Mouse (Mus musculus) midbrain, embryonic 16.5 days (tissue): ENCODE results near the gene Sec16a. TPM values are rescaled to one million over a fixed set of nuclear protein-coding genes. Genes with fewer than 3 reads are reported as not detected.

Experiments used
- ATAC-seq: fragments of 200-750 bp; cut with Nextera tagmentation; 2 replicates; pipeline ENCODE4 v1.8.0; 2017; ENCODE audit warnings: moderate TSS enrichment
- H3K27ac ChIP-seq: fragments of 300-500 bp; sonication (generic); 2 replicates; pipeline ENCODE4 v1.5.1; 2014; ENCODE audit warnings: mild to moderate bottlenecking, low read length, mixed read lengths
- H3K27me3 ChIP-seq: fragments of 300-500 bp; sonication (generic); 2 replicates; pipeline ENCODE4 v1.6.1; 2014; ENCODE audit warnings: low read depth, low read length, mixed read lengths; ENCODE audit not compliant: control insufficient read depth, insufficient read depth
- H3K36me3 ChIP-seq: fragments of 300-500 bp; sonication (generic); 2 replicates; pipeline ENCODE4 v1.6.1; 2014; ENCODE audit warnings: mild to moderate bottlenecking, low read length, moderate library complexity, mixed read lengths; ENCODE audit not compliant: control insufficient read depth, insufficient read depth
- H3K4me1 ChIP-seq: fragments of 300-500 bp; sonication (generic); 2 replicates; pipeline ENCODE4 v1.6.1; 2014; ENCODE audit warnings: mild to moderate bottlenecking, low read length, mixed read lengths; ENCODE audit not compliant: control insufficient read depth, insufficient read depth
- H3K4me2 ChIP-seq: fragments of 300-500 bp; sonication (generic); 2 replicates; pipeline ENCODE4 v1.6.1; 2014; ENCODE audit warnings: mild to moderate bottlenecking, low read length, mixed read lengths
- H3K4me3 ChIP-seq: fragments of 300-500 bp; sonication (generic); 2 replicates; pipeline ENCODE4 v1.5.1; 2014; ENCODE audit warnings: low read depth, mild to moderate bottlenecking, low read length, moderate library complexity, mixed read lengths
- H3K9ac ChIP-seq: fragments of 300-500 bp; sonication (generic); 2 replicates; pipeline ENCODE4 v1.6.1; 2014; ENCODE audit warnings: low read depth, low read length, mixed read lengths
- H3K9me3 ChIP-seq: fragments of 300-500 bp; sonication (generic); replicated peaks from 2 replicates; pipeline ENCODE4 v1.6.1; 2014; ENCODE audit warnings: mild to moderate bottlenecking, low read length, mixed read lengths; ENCODE audit not compliant: control insufficient read depth, poor library complexity, severe bottlenecking
- WGBS: fragments of 180-500 bp; shearing (Covaris S2); extraction: QIAGEN DNeasy Blood & Tissue Kit; methylation state at CpG from one replicate; pipeline ENCODE4 v1.1.7; 2014; 5-methylcytosine and 5-hydroxymethylcytosine counted together
- polyA plus RNA-seq: library from polyadenylated mRNA; unstranded; fragments of >200 nt; fragmentation: Nextera tagmentation; extraction: Ambion mirVana; gene quantifications from 2 replicates; pipeline ENCODE4 v1.2.1, GENCODE M21; 2015

Gene Sec16a
- polyA plus RNA-seq, 1 experiment from 2014 or later, result 18.7 TPM

- no peak overlapping the region for H3K4me2 ChIP-seq
- WGBS, result 64% methylated on average over 13 of the region's 13 CpGs
- no peak overlapping the region for H3K4me3 ChIP-seq
- no peaks in the 10 kb centered on the region for H3K36me3 ChIP-seq
- H3K9me3 ChIP-seq, result no peaks in the 10 kb centered on the region
- no peaks in the 10 kb centered on the region for H3K27me3 ChIP-seq
- H3K4me1 ChIP-seq, result peaks cover 16% of the 10 kb centered on the region
- H3K9ac ChIP-seq, result no peak overlapping the region
- ATAC-seq, result peak; percentile 73
- peak overlapping the region; percentile 67 for H3K27ac ChIP-seq
Observed at GRCm38 (mm10) chr2:26475505-26476430, 30.8 kb upstream of the Sec16a start.

GRCm38 (mm10) chr2:26474789-26475504 is 29.9 kb upstream of the Sec16a start:
- Histone ChIP-seq H3K9ac (no peak overlapping the region), H3K4me3 (no peak overlapping the region)
- 36% methylated on average over 9 of the region's 9 CpGs for WGBS

GRCm38 (mm10) chr2:26472312-26473090 is 27.5 kb upstream of the Sec16a start:
- no peaks in the 10 kb centered on the region for H3K27me3 ChIP-seq
- H3K9me3 ChIP-seq, result no peaks in the 10 kb centered on the region
- no peak overlapping the region for H3K4me2 ChIP-seq
- H3K36me3 ChIP-seq, result no peaks in the 10 kb centered on the region
- H3K27ac ChIP-seq, result no peak overlapping the region
- no peak overlapping the region for H3K9ac ChIP-seq
- no peak overlapping the region for H3K4me3 ChIP-seq
- peaks cover 10% of the 10 kb centered on the region for H3K4me1 ChIP-seq
- WGBS, result 87% methylated on average over 11 of the region's 11 CpGs
- ATAC-seq, result no peak

More at GRCm38 (mm10) chr2:26474789-26475504, 29.9 kb upstream of the Sec16a start:
- H3K4me2 ChIP-seq, result no peak overlapping the region
- H3K9me3 ChIP-seq, result no peaks in the 10 kb centered on the region
- H3K36me3 ChIP-seq, result no peaks in the 10 kb centered on the region
- H3K27ac ChIP-seq, result peak overlapping the region; percentile 67
- ATAC-seq, result no peak
- peaks cover 16% of the 10 kb centered on the region for H3K4me1 ChIP-seq
- H3K27me3 ChIP-seq, result no peaks in the 10 kb centered on the region

- WGBS, result 87% methylated on average over 6 of the region's 6 CpGs
- Histone ChIP-seq H3K27me3 (no peaks in the 10 kb centered on the region), H3K36me3 (no peaks in the 10 kb centered on the region), H3K9me3 (no peaks in the 10 kb centered on the region), H3K9ac (no peak overlapping the region), H3K27ac (no peak overlapping the region), H3K4me1 (peaks cover 10% of the 10 kb centered on the region), H3K4me3 (no peak overlapping the region), H3K4me2 (no peak overlapping the region)
- ATAC-seq, result no peak
Observed at GRCm38 (mm10) chr2:26471652-26472285, 26.8 kb upstream of the Sec16a start.

GRCm38 (mm10) chr2:26470967-26471366 is 26.0 kb upstream of the Sec16a start:
- H3K9me3 ChIP-seq, result no peaks in the 10 kb centered on the region
- 94% methylated on average over 17 of the region's 17 CpGs for WGBS
- H3K4me3 ChIP-seq, result no peak overlapping the region
- H3K36me3 ChIP-seq, result no peaks in the 10 kb centered on the region
- H3K9ac ChIP-seq, result no peak overlapping the region
- H3K4me2 ChIP-seq, result no peak overlapping the region
- ATAC-seq, result no peak
- peaks cover 10% of the 10 kb centered on the region for H3K4me1 ChIP-seq
- no peaks in the 10 kb centered on the region for H3K27me3 ChIP-seq
- H3K27ac ChIP-seq, result no peak overlapping the region

- WGBS, result 94% methylated on average over 15 of the region's 15 CpGs
Observed at GRCm38 (mm10) chr2:26468376-26468775, 23.4 kb upstream of the Sec16a start.

GRCm38 (mm10) chr2:26463412-26463811 is 18.4 kb upstream of the Sec16a start:
- no peaks in the 10 kb centered on the region for H3K9me3 ChIP-seq
- H3K27ac ChIP-seq, result no peak overlapping the region
- no peaks in the 10 kb centered on the region for H3K27me3 ChIP-seq
- H3K9ac ChIP-seq, result no peak overlapping the region
- ATAC-seq, result no peak
- no peaks in the 10 kb centered on the region; the same call in 1 of the 2 replicates for H3K36me3 ChIP-seq
- 0 out of 2 replicates have a peak, but pooled peaks cover 2% of the 10 kb centered on the region for H3K4me1 ChIP-seq
- WGBS, result 94% methylated on average over 6 of the region's 6 CpGs
- no peak overlapping the region for H3K4me2 ChIP-seq
- no peak overlapping the region for H3K4me3 ChIP-seq

More at GRCm38 (mm10) chr2:26468376-26468775, 23.4 kb upstream of the Sec16a start:
- Histone ChIP-seq H3K9ac (no peak overlapping the region), H3K4me3 (no peak overlapping the region), H3K4me1 (0 out of 2 replicates have a peak, but pooled peaks cover 2% of the 10 kb centered on the region), H3K36me3 (no peaks in the 10 kb centered on the region), H3K27me3 (no peaks in the 10 kb centered on the region), H3K4me2 (no peak overlapping the region), H3K9me3 (no peaks in the 10 kb centered on the region), H3K27ac (no peak overlapping the region)
- no peak for ATAC-seq

GRCm38 (mm10) chr2:26462980-26463379 is 18.0 kb upstream of the Sec16a start:
- Histone ChIP-seq H3K9ac (no peak overlapping the region), H3K27me3 (no peaks in the 10 kb centered on the region), H3K4me3 (no peak overlapping the region), H3K4me1 (0 out of 2 replicates have a peak, but pooled peaks cover 2% of the 10 kb centered on the region), H3K27ac (no peak overlapping the region), H3K9me3 (no peaks in the 10 kb centered on the region), H3K4me2 (no peak overlapping the region), H3K36me3 (no peaks in the 10 kb centered on the region; the same call in 1 of the 2 replicates)
- no peak for ATAC-seq
- WGBS, result 79% methylated on average over 3 of the region's 3 CpGs
